Mouse (Mus musculus) small intestine, adult 2 months (tissue): ENCODE measurements around the gene Khsrp. TPM values are rescaled to one million over a fixed set of nuclear protein-coding genes. Genes with fewer than 3 reads are reported as not detected.

Experiments
- H3K27ac ChIP-seq: fragments of 200-500 bp; 2 replicates; pipeline ENCODE4 v1.5.1; 2012; ENCODE audit warnings: low read depth, low read length, control low read depth, inconsistent platforms; ENCODE audit not compliant: insufficient read depth
- H3K27me3 ChIP-seq: fragments of 200-500 bp; 2 replicates; pipeline ENCODE4 v1.6.1; 2012; ENCODE audit warnings: mild to moderate bottlenecking, moderate library complexity, low read length, inconsistent platforms; ENCODE audit not compliant: control insufficient read depth, insufficient read depth
- H3K36me3 ChIP-seq: fragments of 200-500 bp; 2 replicates; pipeline ENCODE4 v1.6.1; 2012; ENCODE audit warnings: mild to moderate bottlenecking, low read length, control low read depth, inconsistent platforms; ENCODE audit not compliant: control insufficient read depth, insufficient read depth
- H3K4me1 ChIP-seq: fragments of 200-500 bp; 2 replicates; pipeline ENCODE4 v1.6.1; 2012; ENCODE audit warnings: low read length, inconsistent platforms, mixed read lengths; ENCODE audit not compliant: control insufficient read depth, insufficient read depth, insufficient read length
- H3K4me3 ChIP-seq: fragments of 200-500 bp; 2 replicates; pipeline ENCODE4 v1.5.1; 2012; ENCODE audit warnings: low read depth, mild to moderate bottlenecking, control low read depth, inconsistent platforms, low read length, moderate library complexity
- CTCF ChIP-seq: fragments of 200-500 bp; IDR thresholded peaks from 2 replicates; pipeline ENCODE4 v1.5.1; 2012; ENCODE audit warnings: low read depth, mild to moderate bottlenecking, control low read depth, inconsistent platforms, low read length, moderate library complexity, mixed read lengths; ENCODE audit not compliant: insufficient replicate concordance, insufficient read length; ENCODE audit errors: extremely low read depth
- POLR2A ChIP-seq: fragments of 200-500 bp; IDR thresholded peaks from 2 replicates; pipeline ENCODE4 v1.6.1; 2012; ENCODE audit warnings: low read depth, mild to moderate bottlenecking, control low read depth, inconsistent platforms, low read length, moderate library complexity
- WGBS: fragments of 180-500 bp; shearing (Covaris S2); methylation state at CpG from one replicate; pipeline ENCODE4 v1.1.7; 2018; 5-methylcytosine and 5-hydroxymethylcytosine counted together
- polyA plus RNA-seq: library from polyadenylated mRNA; depleted of rRNA; stranded (reverse); fragments of >200 nt; gene quantifications from 2 replicates; pipeline ENCODE4 v1.2.3, GENCODE M21; 2012; rRNA removed

Gene Khsrp
- polyA plus RNA-seq, 1 experiment, result 66.4 TPM

- TF ChIP-seq CTCF (no peak), POLR2A (no peak)
- H3K27me3 ChIP-seq, result no peaks in the 10 kb centered on the region
- H3K4me3 ChIP-seq, result no peak overlapping the region
- H3K36me3 ChIP-seq, result no peaks in the 10 kb centered on the region
- H3K4me1 ChIP-seq, result peaks cover 42% of the 10 kb centered on the region
- H3K27ac ChIP-seq, result peak overlapping the region; percentile 40; the same call in 1 of the 2 replicates
- WGBS, result 64% methylated on average over 3 of the region's 3 CpGs
Observed at GRCm38 (mm10) chr17:56975391-56975790, 55.9 kb downstream of the Khsrp start.

- TF ChIP-seq CTCF (no peak), POLR2A (no peak)
- no peaks in the 10 kb centered on the region for H3K36me3 ChIP-seq
- H3K4me1 ChIP-seq, result peaks cover 42% of the 10 kb centered on the region
- H3K27me3 ChIP-seq, result no peaks in the 10 kb centered on the region
- H3K27ac ChIP-seq, result no peak overlapping the region
- H3K4me3 ChIP-seq, result no peak overlapping the region
- WGBS, result 35% methylated on average over 5 of the region's 5 CpGs
Observed at GRCm38 (mm10) chr17:56974708-56975240, 56.5 kb downstream of the Khsrp start.

GRCm38 (mm10) chr17:56973956-56974707 is 57.2 kb downstream of the Khsrp start:
- H3K4me3 ChIP-seq, result no peak overlapping the region
- no peak for TF ChIP-seq POLR2A
- TF ChIP-seq CTCF, result no peak
- peaks cover 41% of the 10 kb centered on the region for H3K4me1 ChIP-seq
- H3K27ac ChIP-seq, result no peak overlapping the region
- 73% methylated on average over 14 of the region's 14 CpGs for WGBS
- no peaks in the 10 kb centered on the region for H3K36me3 ChIP-seq
- no peaks in the 10 kb centered on the region for H3K27me3 ChIP-seq

Other genes starting within 250 kb of the Khsrp start
- gene Rfx2, start 200.5 kb downstream of the Khsrp start, polyA plus RNA-seq, result 7.7 and 15.4 TPM in 2 replicates
- gene Acsbg2, start 157.1 kb downstream of the Khsrp start, polyA plus RNA-seq, result not detected in 2 replicates
- not detected in 2 replicates for gene 1700061G19Rik, start 156.0 kb downstream of the Khsrp start, polyA plus RNA-seq
- 25.0 and 46.3 TPM in 2 replicates for gene Mllt1, start 96.1 kb downstream of the Khsrp start, polyA plus RNA-seq
- gene Acer1, start 49.4 kb downstream of the Khsrp start, polyA plus RNA-seq, result 9.0 and 28.9 TPM in 2 replicates
- gene Clpp, start 41.2 kb downstream of the Khsrp start, polyA plus RNA-seq, result 86.2 and 132 TPM in 2 replicates
- gene Alkbh7, start 34.2 kb downstream of the Khsrp start, polyA plus RNA-seq, result 40.8 and 63.7 TPM in 2 replicates
- gene Pspn, start 31.5 kb downstream of the Khsrp start, polyA plus RNA-seq, result not detected in 2 replicates
- 17.1 and 43.5 TPM in 2 replicates for gene Gtf2f1, start 20.2 kb downstream of the Khsrp start, polyA plus RNA-seq
- not detected in 2 replicates for gene Gm17949, start 20.1 kb downstream of the Khsrp start, polyA plus RNA-seq
- not detected in 2 replicates for gene Slc25a41, start 10.1 kb upstream of the Khsrp start, polyA plus RNA-seq
- 184 and 395 TPM in 2 replicates for gene Crb3, start 27.6 kb upstream of the Khsrp start, polyA plus RNA-seq
- gene Slc25a23, start 28.3 kb upstream of the Khsrp start, polyA plus RNA-seq, result 13.3 and 14.3 TPM in 2 replicates
- 9.1 and 13.6 TPM in 2 replicates for gene Dennd1c, start 47.0 kb upstream of the Khsrp start, polyA plus RNA-seq
- gene Tubb4a, start 56.3 kb upstream of the Khsrp start, polyA plus RNA-seq, result 3.3 TPM in 2 replicates
- gene Tnfsf9, start 73.8 kb upstream of the Khsrp start, polyA plus RNA-seq, result 2.3 and 2.6 TPM in 2 replicates
- not detected in 2 replicates for gene Cd70, start 118.3 kb upstream of the Khsrp start, polyA plus RNA-seq
- gene Tnfsf14, start 162.7 kb upstream of the Khsrp start, polyA plus RNA-seq, result 0.79 and 0.98 TPM in 2 replicates
- 17.9 and 40.9 TPM in 2 replicates for gene C3, start 196.6 kb upstream of the Khsrp start, polyA plus RNA-seq
- gene Gpr108, start 216.9 kb upstream of the Khsrp start, polyA plus RNA-seq, result 25.6 and 46.5 TPM in 2 replicates
- 11.0 and 30.3 TPM in 2 replicates for gene Trip10, start 217.9 kb upstream of the Khsrp start, polyA plus RNA-seq
- 3.5 and 6.1 TPM in 2 replicates for gene Vav1, start 247.6 kb upstream of the Khsrp start, polyA plus RNA-seq